Mouse (Mus musculus) ES-CJ7 (cell line): Measurements from ENCODE around the gene Hist1h2bh.

Source experiments
- DNase-seq: peaks from one replicate; pipeline ENCODE4 v3.0.0; 2011; ENCODE audit warnings: low read depth, low spot score

Hist1h2bh gene

DNA sequence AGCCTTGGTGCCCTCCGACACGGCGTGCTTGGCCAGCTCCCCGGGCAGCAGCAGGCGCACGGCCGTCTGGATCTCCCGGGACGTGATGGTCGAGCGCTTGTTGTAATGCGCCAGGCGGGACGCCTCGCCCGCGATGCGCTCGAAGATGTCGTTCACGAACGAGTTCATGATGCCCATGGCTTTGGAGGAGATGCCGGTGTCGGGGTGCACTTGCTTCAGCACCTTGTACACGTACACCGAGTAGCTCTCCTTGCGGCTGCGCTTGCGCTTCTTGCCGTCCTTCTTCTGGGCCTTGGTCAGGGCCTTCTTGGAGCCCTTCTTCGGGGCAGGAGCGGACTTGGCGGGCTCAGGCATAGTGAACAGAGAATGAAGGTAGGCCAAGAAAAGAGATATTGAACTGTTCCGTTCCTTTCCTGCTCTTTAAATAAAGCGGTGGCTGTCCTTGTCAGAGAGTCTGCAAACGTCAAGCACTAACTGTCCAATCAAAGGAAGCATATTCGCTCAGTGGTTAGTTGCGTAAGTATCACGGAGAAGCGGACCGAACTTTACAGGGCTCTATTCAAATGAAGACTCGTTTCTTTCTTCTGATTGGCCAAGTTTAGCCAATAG lies at the start of gene Hist1h2bh:
Hist1h2bh (minus strand) TSS at position 394 of the 609 bp plus-strand sequence.
- peak; percentile 99 for DNase-seq

DNA sequence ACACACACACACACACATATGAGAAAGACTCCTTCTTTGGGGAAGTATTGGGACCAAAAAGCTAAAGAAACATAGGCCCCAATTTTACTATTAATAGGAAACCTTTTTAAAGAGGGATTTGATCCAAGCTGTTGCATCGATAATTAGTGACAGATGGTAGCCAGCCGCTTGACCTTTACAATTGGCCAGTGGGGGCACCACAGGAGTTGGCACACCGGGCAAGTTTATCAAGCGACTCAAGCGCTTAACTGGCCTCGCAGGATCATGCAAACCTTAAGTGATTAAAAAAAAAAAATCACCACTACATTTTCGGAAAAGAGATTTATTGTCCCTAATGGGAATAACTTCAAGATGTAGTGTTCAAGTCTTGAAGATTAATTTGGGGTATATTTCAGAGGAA lies 49.4 kb upstream of the Hist1h2bh start:
- DNase-seq, result no peak

DNA sequence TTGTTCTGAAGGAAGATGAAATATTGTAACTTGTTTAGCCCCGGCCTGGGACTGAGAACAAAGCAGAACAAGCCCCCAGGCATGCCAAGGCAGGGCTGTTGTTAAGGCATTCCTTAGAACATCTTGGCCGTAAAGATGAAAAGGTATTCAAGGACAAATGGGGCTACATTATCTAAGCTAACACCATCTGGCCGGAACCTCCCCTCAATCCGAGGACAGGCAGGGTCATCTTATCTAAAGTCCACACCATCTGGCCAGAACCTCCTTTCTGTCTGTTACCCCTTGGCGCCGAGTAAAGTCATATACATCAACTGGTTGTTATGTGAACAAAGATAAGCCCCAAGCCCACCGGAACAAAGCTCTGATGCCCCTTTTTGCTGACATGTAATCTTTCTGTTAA lies 48.7 kb upstream of the Hist1h2bh start:
- DNase-seq, result peak; percentile 58

DNA sequence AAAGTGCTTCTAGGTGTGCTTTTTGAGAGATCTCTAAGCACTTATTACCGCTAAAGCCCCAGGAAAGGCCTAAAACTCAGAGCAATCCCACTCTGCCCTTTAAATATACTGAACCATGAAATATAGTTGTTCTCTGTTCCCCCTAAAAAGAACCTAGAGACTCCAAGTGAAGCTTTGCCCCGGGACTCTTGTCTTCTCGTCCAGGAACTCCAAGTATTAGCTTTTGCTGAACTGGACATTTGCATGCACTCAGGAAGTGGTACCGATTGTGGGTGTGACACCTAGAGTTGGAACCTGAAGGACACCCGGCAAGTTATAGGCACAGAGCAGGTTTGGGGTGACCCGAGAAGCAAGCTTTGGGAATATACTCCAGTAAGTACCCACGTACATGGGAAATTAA lies 48.0 kb upstream of the Hist1h2bh start:
- no peak for DNase-seq

DNA sequence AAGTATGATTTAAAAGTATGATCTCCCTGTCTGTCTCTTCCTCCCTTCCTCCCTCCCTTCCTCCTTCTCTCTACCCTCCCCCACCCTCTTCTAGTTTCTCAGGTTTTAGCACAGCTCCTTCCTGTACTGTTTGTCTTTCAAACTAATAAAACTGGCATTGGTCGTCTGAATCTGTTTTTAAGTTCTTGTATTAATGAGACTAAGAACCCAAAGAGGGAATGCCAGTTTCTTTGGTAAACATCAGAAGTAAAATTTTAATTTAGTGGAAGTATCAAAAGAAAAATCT lies 43.7 kb upstream of the Hist1h2bh start:
- no peak for DNase-seq

DNA sequence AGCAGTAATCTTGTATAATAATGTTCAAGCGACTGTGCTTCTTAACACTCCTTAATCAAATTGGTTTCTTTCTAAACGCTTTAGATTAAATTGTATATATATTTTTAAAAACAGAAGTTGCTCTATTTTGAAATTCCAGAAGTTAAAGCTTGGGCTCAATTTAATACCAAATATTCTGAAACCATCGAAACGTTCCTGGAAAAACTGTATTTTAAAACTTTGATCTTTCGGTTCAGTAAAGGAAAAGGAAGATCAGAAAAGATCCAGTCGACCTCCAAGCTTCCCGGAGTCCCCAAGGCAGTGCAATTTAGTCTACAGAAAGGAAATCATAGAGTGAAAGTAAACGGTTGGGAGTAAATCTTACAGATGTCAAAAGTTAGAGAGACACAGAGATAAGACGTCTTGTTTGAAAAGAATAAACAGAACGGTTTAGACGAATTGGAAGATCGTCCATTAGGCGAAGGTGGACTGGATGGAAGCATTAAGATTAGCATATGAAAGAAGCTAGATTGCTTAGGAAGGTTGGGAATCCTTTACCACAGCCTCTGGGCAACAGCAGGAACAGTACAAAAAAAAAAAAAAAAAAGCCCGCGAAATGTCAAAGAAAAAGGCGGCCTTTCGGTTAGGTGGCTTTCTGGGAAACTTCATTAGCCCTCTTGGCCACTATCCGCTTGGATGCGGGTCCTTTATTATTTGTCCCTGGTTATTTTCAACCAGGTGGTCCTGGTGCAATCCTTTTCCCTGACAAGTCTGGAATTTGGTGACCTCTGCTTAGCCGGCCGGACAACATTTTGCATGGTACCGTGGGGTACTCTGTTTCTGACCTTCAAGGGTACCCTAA lies 43.1 kb upstream of the Hist1h2bh start:
- DNase-seq, result peak; percentile 89

DNA sequence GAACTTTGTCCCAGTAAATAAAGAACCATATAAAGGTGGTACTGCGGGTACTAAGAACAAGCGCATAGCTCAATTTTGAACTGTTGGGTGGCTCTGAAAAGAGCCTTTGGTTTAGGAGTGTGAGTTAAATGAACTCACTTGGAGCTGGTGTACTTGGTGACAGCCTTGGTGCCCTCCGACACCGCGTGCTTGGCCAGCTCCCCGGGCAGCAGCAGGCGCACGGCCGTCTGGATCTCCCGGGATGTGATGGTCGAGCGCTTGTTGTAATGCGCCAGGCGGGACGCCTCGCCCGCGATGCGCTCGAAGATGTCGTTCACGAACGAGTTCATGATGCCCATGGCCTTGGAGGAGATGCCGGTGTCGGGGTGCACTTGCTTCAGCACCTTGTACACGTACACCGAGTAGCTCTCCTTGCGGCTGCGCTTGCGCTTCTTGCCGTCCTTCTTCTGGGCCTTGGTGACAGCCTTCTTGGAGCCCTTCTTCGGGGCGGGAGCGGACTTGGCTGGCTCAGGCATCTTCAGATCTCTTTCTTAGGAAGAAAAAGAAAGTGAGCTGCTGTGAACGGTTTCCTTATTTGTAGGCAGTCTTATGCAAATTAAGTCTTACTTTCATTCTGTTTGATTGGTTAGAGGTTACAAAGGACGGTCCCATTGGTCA lies 42.4 kb upstream of the Hist1h2bh start:
- peak; percentile 96 for DNase-seq

DNA sequence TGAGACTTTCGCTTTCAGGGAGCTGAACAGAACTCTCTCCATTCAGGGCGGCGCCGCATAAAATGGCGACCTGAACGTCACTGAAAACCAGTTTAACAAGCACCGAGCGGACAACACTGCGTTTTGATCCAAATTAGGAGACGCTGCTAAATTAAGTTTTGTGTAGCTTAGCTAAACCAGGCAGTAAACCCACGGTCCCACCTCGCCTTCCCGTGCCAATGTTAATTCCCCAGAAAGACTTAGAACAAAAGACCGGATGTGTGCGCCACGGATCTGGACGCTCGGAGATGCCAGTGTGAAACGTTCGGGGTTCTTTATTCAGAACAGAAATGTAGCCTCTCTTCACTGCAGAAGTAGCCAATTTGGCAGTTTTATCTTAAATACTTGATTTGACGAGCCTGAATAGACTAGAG lies 41.8 kb upstream of the Hist1h2bh start:
- peak; percentile 88 for DNase-seq

DNA sequence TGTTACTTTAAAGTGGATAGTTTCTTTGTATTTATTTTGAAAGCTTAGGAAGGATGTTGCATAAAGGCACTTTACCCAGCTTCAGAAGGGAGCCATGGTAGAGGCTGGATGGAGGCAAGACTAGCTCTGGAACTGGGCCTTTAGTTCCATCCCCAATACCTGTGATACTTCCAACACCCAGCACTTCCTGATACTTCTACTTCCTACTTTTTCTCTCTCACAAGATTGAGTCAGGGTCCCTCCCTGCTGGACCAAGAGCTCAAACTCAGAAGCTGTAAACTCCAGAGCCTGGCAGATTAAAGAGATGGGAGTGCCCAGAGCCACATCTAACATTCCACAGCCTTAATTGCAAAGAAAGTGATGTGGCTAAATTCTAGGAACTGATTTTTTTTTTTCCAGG lies 41.1 kb upstream of the Hist1h2bh start:
- peak; percentile 54 for DNase-seq

DNA sequence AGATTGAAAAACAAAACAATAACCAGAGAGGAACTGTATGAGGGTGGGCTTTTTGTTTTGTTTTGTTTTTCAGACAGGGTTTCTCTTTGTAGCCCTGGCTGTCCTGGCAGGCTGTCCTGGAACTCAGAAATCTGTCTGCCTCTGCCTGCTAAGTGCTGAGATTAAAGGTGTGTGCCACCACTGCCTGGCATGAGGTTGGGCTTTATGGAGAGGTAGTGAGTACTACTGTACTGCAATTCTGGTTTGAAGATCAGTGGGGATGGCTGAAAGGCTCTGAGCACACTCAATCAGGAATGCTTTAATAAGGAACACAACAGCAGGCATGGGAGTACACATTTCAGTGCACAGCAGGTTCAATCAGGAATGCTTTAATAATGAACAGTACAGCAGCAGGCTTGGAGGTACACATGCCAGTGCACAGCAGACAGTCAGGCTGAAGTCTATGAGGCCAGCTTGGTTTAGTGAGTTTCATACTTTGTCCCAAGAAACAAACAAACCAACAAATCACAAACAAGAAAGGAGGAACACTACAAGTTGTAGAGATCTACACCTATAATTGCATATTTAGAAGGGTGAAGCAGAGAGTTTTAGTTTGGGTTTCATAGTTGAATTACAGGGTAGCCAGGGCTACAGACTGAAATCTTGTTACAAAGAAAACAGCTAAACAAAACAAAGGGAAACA lies 40.3 kb upstream of the Hist1h2bh start:
- DNase-seq, result no peak

DNA sequence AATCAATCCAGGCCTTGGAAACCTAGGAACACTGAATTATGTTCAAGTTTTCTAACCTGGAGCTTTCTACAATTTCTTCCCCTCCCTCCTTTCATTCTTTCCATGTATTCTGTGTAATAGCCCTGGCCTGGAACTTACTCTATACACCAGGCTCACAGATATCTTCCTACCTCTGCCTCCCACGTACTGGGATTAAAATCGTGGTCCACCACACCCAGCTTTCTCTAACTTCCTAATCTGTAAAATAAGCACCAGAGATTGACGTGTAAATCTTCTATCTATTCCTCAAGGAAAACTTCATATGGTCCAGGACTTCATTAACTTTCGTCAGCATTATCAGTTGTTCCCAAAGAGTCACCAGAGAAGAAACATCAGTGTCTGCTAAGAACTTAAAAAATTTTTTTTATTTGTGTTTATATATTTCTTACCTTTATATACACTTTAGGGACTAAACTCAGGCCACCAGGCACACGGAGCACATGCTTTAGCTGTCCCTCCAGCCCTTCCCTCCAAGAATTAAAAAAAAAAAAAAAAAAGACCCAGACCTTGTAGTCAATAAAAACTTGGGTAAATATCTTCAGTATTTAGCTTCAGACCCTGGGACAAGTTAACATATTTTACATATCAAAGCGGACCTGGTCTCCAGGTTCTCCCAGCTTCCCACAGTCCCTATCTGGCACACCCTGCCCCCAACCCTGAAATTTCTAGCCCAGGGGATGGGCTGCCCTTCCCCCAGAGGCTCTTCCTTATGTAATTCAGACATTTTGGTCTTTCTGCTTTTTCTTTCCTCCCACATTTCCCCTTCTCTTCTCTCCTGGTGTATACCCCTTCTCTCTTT lies 39.2 kb upstream of the Hist1h2bh start:
- peak; percentile 90 for DNase-seq

DNA sequence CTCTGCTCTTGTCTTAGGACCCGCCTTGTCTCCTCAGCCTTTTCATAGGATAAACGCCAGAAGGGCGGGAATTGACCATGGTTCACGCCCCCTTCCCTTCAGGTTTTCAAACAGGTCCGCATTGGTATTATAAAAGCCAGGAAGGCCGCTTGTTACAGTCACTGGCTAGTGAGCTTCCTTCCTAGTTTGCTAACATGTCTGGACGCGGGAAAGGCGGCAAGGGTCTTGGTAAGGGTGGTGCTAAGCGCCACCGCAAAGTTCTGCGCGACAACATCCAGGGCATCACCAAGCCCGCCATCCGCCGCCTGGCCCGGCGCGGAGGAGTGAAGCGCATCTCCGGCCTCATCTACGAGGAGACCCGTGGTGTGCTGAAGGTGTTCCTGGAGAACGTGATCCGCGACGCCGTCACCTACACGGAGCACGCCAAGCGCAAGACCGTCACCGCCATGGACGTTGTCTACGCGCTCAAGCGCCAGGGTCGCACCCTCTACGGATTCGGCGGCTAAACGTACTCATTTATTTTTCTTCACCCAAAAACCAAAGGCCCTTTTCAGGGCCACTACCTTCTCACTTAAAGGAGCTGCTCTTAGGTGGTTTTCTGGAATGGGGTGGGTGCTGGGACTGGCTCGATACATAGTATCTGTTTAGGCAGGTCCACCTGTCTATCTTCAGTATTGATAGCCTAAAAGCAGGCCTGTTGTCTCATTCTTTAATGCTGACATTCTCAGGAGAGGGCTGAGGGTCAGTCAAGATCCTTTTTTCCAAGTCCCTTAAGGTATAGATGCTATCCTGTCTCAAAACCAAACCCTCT lies 38.4 kb upstream of the Hist1h2bh start, which contains the start of gene Hist1h4d:
Hist1h4d (plus strand) TSS at position 191 of the 811 bp plus-strand sequence.
- DNase-seq, result peak; percentile 97

DNA sequence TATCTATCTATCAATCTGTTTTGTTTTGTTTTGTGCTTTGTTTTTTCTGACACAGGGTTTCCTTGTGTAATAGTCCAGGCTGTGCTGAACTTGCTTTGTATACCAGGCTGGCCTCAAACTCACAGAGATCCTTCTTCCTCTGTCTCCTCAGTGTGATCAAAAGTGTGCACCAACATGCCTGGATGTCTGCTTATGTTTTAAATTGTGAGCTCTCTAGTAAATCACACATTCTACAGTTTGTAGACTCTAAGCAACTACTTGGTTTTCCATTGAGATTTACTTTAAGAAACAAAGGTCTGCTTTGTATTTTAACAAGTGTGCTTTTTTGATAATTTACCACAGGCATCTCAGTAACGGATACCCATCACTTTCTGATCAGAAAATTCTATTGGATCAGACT lies 34.6 kb upstream of the Hist1h2bh start:
- DNase-seq, result no peak

DNA sequence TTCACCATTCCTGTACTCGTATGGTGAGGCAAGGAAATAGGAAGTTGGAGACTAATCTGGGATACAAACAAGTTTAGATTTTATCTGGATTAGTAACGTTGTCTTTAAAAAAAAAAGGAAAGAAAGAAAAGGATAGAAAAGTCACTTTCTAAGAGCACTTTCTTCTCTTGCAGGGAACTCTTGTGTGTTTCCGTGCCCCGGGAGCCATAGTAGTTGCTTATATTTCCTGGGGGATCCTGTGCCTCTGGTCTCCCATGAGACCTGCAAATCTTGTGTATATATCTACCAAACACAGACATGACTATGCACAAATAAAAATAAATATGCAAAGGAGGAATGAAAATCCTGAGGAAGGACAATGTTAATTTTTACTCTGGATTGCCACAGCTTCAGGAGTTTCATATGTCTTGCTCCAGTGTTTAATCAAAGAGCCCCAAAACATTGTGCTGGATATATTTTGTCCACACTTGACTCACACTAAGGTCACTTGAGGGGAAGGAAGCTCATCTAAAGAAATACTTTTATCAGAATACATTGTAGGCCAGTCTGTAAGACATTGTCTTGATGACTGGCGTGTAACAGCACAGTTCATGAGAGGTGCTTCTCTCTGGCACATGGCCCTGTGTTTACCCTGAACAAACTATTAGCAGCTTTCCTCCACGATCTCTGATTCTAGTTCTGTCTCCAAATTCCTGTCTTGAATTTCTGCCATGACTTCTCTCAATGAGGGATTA lies 33.9 kb upstream of the Hist1h2bh start:
- DNase-seq, result no peak

DNA sequence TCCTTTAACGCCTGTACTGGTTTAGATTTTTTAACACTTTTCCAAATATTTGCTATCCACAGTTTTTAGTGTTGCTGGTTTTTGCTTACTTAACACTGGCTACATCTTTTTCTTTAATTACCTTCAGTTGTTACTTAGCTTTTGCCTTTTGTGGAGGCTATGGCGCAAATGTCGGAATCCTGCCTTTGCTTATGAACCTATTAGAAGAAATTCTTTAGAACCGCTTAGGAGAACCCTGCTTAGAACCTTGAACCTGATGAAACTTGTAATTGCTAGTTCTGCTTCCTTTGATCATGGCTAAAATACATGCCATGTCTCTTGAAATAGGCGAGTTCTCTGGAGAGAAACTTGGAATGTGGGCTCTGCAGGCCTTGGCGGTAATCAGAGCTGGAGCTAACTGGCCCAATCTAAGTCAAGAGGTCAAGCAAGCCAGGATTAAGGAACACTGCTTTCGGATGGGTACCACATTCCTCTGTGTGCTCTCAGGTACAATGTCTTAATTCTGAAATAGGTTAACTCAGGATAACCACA lies 33.2 kb upstream of the Hist1h2bh start:
- peak; percentile 87 for DNase-seq

DNA sequence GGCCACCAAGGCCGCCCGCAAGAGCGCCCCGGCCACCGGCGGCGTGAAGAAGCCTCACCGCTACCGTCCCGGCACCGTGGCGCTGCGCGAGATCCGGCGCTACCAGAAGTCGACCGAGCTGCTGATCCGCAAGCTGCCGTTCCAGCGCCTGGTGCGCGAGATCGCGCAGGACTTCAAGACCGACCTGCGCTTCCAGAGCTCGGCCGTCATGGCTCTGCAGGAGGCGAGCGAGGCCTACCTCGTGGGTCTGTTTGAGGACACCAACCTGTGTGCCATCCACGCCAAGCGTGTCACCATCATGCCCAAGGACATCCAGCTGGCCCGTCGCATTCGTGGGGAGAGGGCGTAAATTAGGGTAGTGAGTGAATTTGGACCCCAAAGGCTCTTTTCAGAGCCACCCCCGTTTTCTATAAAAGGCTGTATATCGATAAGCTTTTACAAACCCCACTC lies 32.7 kb upstream of the Hist1h2bh start:
- DNase-seq, result peak; percentile 64

DNA sequence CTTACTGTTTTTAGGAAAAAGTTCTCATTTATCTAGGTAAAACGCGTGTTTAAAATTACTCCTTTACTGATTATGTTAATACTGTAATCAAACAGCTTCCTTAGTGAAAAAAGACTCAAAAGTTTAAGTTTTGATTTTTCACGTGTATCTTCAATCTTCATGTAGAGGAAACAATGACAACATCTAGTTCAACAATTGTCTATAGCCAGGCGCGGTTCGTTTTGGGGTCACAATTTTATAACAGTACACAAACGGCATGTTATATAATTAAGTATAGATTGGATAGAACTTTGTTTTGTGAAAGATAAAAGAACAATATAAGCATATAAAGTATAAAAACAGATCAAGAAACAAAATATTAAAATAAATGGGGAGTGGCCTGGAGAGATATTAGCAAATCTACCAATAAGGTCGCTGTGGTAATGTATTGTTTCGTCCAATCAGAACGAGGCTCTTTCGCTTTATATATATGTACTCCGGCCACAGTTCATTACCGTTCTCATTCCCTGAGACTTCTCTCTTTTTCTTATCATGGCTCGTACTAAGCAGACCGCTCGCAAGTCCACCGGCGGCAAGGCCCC lies 32.2 kb upstream of the Hist1h2bh start, which contains the start of gene Hist1h3d:
Hist1h3d (plus strand) TSS at position 493 of the 581 bp plus-strand sequence.
- DNase-seq, result peak; percentile 91

DNA sequence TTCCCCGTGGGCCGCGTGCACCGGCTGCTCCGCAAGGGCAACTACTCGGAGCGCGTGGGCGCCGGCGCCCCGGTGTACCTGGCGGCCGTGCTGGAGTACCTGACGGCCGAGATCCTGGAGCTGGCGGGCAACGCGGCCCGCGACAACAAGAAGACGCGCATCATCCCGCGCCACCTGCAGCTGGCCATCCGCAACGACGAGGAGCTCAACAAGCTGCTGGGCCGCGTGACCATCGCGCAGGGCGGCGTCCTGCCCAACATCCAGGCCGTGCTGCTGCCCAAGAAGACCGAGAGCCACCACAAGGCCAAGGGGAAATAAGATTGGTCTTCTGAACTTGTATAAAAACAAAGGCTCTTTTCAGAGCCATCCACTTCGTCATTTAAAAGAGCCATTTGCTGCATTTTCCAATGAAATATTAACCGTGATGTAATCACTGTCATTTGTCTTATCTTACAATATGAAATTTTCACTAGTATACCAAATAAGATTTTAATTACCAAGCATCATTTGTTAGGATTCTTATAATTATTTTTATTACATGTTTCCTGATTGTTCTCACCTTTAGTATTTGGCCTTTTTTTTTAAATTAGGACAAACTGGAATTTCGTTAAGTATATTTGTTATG lies 31.5 kb upstream of the Hist1h2bh start:
- peak; percentile 59 for DNase-seq
